Mouse (Mus musculus): ENCODE results near the gene Gm4792. TPM values are rescaled to one million over a fixed set of nuclear protein-coding genes. Genes with fewer than 3 reads are reported as not detected.

Gene Gm4792
- polyA plus RNA-seq, 1 experiment from 2014 or later: not detected

DNA sequence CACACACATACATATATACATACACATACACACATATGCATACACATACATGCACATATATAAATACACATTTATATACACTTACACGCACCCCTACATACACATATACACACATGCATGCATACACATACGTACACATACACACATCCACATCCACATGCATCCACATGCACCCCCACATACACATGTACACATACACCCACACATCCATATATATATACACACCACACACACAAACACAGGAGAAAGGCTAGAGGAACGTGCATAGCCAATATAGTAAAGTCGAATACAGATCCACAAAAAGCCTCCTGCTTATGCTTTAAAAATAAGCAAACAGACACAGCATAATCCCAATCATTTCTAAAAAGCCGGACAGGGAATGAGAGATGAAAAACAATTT lies 4.1 kb downstream of the Gm4792 start:
- no peak overlapping the region for H3K4me2 ChIP-seq (ENCODE audit: low read length)
- no peak for TF ChIP-seq CTCF (IDR thresholded peaks at IDR 0.05; ENCODE audit: low read depth)
- H3K4me3 ChIP-seq (replicated peaks; ENCODE audit: low read depth, low read length): no peak overlapping the region
- H3K9ac ChIP-seq (ENCODE audit: low read depth, low read length): no peak overlapping the region
- H3K36me3 ChIP-seq (ENCODE audit: insufficient read depth, low read length): no peaks in the 10 kb centered on the region
- H3K27ac ChIP-seq: no peak overlapping the region
- no peaks in the 10 kb centered on the region for H3K4me1 ChIP-seq (replicated peaks; ENCODE audit: insufficient read depth, low read length)
- DNase-seq (ENCODE audit: low spot score): no peak
- no peak for ATAC-seq (replicated peaks; ENCODE audit: low FRiP score, low read depth)
- 90% methylated on average over 5 of the region's 5 CpGs for WGBS
- H3K9me3 ChIP-seq (replicated peaks; ENCODE audit: low read length): no peaks in the 10 kb centered on the region
- H3K27me3 ChIP-seq (ENCODE audit: insufficient read depth, low read length): no peaks in the 10 kb centered on the region

DNA sequence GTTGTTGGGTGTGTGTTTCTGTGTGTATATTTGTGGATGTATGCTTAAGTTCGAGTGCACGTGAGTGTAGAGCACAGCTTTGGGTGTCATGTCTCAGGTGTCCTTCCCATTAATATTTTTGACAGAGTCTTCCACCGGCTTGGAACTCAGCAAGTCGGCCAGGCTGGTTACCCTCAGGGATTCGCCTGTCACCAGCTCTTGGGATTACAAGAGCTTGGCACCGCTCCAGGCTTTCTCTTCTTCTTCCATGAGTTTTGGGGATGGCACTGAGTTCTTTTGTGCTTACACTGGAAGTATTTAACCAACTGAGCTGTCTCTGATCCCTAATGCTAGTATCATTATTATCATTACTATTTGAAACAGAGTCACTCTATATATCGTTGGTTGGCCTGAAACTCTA lies 15.7 kb downstream of the Gm4792 start:
- no peaks in the 10 kb centered on the region for H3K4me1 ChIP-seq (replicated peaks; ENCODE audit: insufficient read depth, low read length)
- H3K9ac ChIP-seq (ENCODE audit: low read depth, low read length): no peak overlapping the region
- H3K27me3 ChIP-seq (ENCODE audit: insufficient read depth, low read length): no peaks in the 10 kb centered on the region
- no peaks in the 10 kb centered on the region for H3K36me3 ChIP-seq (ENCODE audit: insufficient read depth, low read length)
- H3K9me3 ChIP-seq (replicated peaks; ENCODE audit: low read length): no peaks in the 10 kb centered on the region
- H3K4me3 ChIP-seq (replicated peaks; ENCODE audit: low read depth, low read length): no peak overlapping the region
- ATAC-seq (replicated peaks; ENCODE audit: low FRiP score, low read depth): no peak
- no peak for TF ChIP-seq CTCF (IDR thresholded peaks at IDR 0.05; ENCODE audit: low read depth)
- H3K4me2 ChIP-seq (ENCODE audit: low read length): no peak overlapping the region
- 86% methylated on average over 7 of the region's 7 CpGs for WGBS
- no peak overlapping the region for H3K27ac ChIP-seq
- DNase-seq (ENCODE audit: low spot score): no peak

DNA sequence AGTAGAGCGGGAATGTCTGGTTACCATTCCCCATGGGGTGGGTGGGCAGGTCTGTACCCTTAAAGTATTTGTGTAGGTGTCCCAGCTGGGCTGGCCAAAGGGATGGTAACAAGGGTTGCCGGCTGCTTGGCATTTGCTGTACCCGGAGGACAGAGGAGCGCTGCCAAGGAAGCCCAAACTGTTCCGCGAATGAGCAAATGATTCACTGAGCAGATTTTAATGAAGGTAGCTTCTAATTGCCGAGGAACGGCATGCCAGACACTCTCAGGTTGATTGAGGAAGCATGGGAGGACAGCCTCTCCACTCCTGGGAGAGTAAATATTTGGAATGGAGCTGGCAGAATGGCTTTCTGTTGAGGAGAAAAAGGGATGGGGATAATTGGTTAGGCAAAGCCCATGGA lies 16.3 kb downstream of the Gm4792 start:
- H3K9ac ChIP-seq (ENCODE audit: low read depth, low read length): no peak overlapping the region
- H3K9me3 ChIP-seq (replicated peaks; ENCODE audit: low read length): no peaks in the 10 kb centered on the region
- H3K4me1 ChIP-seq (replicated peaks; ENCODE audit: insufficient read depth, low read length): no peaks in the 10 kb centered on the region
- H3K27ac ChIP-seq: no peak overlapping the region
- no peak overlapping the region for H3K4me3 ChIP-seq (replicated peaks; ENCODE audit: low read depth, low read length)
- no peaks in the 10 kb centered on the region for H3K27me3 ChIP-seq (ENCODE audit: insufficient read depth, low read length)
- DNase-seq (ENCODE audit: low spot score): no peak
- no peak for ATAC-seq (replicated peaks; ENCODE audit: low FRiP score, low read depth)
- WGBS: 82% methylated on average over 8 of the region's 8 CpGs
- no peak for TF ChIP-seq CTCF (IDR thresholded peaks at IDR 0.05; ENCODE audit: low read depth)
- no peak overlapping the region for H3K4me2 ChIP-seq (ENCODE audit: low read length)
- H3K36me3 ChIP-seq (ENCODE audit: insufficient read depth, low read length): no peaks in the 10 kb centered on the region

GRCm38 (mm10) chr10:94276511-94276910 lies 22.0 kb downstream of the Gm4792 start:
- DNase-seq (ENCODE audit: low spot score) (no peak), ATAC-seq (replicated peaks; ENCODE audit: low FRiP score, low read depth) (no peak)
- Histone ChIP-seq H3K4me3 (replicated peaks; ENCODE audit: low read depth, low read length) (no peak overlapping the region), H3K27me3 (ENCODE audit: insufficient read depth, low read length) (no peaks in the 10 kb centered on the region), H3K4me1 (replicated peaks; ENCODE audit: insufficient read depth, low read length) (no peaks in the 10 kb centered on the region), H3K27ac (no peak overlapping the region), H3K9me3 (replicated peaks; ENCODE audit: low read length) (no peaks in the 10 kb centered on the region), H3K9ac (ENCODE audit: low read depth, low read length) (no peak overlapping the region), H3K4me2 (ENCODE audit: low read length) (no peak overlapping the region), H3K36me3 (ENCODE audit: insufficient read depth, low read length) (no peaks in the 10 kb centered on the region)
- WGBS: 46% methylated on average over 2 of the region's 2 CpGs
- TF ChIP-seq CTCF (IDR thresholded peaks at IDR 0.05; ENCODE audit: low read depth): no peak

GRCm38 (mm10) chr10:94275321-94275720 lies 23.2 kb downstream of the Gm4792 start:
- H3K27me3 ChIP-seq (ENCODE audit: insufficient read depth, low read length): no peaks in the 10 kb centered on the region
- ATAC-seq (replicated peaks; ENCODE audit: low FRiP score, low read depth): no peak
- H3K9ac ChIP-seq (ENCODE audit: low read depth, low read length): no peak overlapping the region
- H3K9me3 ChIP-seq (replicated peaks; ENCODE audit: low read length): no peaks in the 10 kb centered on the region
- H3K4me1 ChIP-seq (replicated peaks; ENCODE audit: insufficient read depth, low read length): no peaks in the 10 kb centered on the region
- DNase-seq (ENCODE audit: low spot score): no peak
- 5% methylated on average over 3 of the region's 3 CpGs for WGBS
- H3K4me3 ChIP-seq (replicated peaks; ENCODE audit: low read depth, low read length): no peak overlapping the region
- H3K36me3 ChIP-seq (ENCODE audit: insufficient read depth, low read length): no peaks in the 10 kb centered on the region
- H3K27ac ChIP-seq: no peak overlapping the region
- no peak overlapping the region for H3K4me2 ChIP-seq (ENCODE audit: low read length)
- TF ChIP-seq CTCF (IDR thresholded peaks at IDR 0.05; ENCODE audit: low read depth): no peak

- Histone ChIP-seq H3K4me1 (replicated peaks; ENCODE audit: insufficient read depth, low read length) (no peaks in the 10 kb centered on the region), H3K36me3 (ENCODE audit: insufficient read depth, low read length) (no peaks in the 10 kb centered on the region), H3K27me3 (ENCODE audit: insufficient read depth, low read length) (no peaks in the 10 kb centered on the region), H3K27ac (no peak overlapping the region), H3K9me3 (replicated peaks; ENCODE audit: low read length) (no peaks in the 10 kb centered on the region), H3K4me2 (ENCODE audit: low read length) (no peak overlapping the region), H3K4me3 (replicated peaks; ENCODE audit: low read depth, low read length) (no peak overlapping the region), H3K9ac (ENCODE audit: low read depth, low read length) (no peak overlapping the region)
- DNase-seq (ENCODE audit: low spot score) (no peak), ATAC-seq (replicated peaks; ENCODE audit: low FRiP score, low read depth) (no peak)
- no peak for TF ChIP-seq CTCF (IDR thresholded peaks at IDR 0.05; ENCODE audit: low read depth)
- 63% methylated on average over 17 of the region's 17 CpGs for WGBS
Measured at GRCm38 (mm10) chr10:94265656-94266542, 32.6 kb downstream of the Gm4792 start.
